Mouse (Mus musculus) stomach, embryonic 14.5 days (tissue): Measurements from ENCODE around the gene Pfkp. TPM values are rescaled to one million over a fixed set of nuclear protein-coding genes. Genes with fewer than 3 reads are reported as not detected.

ENCODE experiments used
- ATAC-seq: fragments of 200-750 bp; cut with Nextera tagmentation; 2 replicates; pipeline ENCODE4 v1.8.0; 2017; ENCODE audit warnings: low read depth, moderate TSS enrichment; ENCODE audit not compliant: insufficient number of reproducible peaks, insufficient read depth, low FRiP score
- H3K27ac ChIP-seq: fragments of 300-500 bp; sonication (generic); 2 replicates; pipeline ENCODE4 v1.5.1; 2014; ENCODE audit warnings: mild to moderate bottlenecking, low read length, moderate library complexity, mixed read lengths
- H3K27me3 ChIP-seq: fragments of 300-500 bp; sonication (generic); 2 replicates; pipeline ENCODE4 v1.6.1; 2014; ENCODE audit warnings: low read length, control low read depth, mixed read lengths; ENCODE audit not compliant: control insufficient read depth, insufficient read depth
- H3K36me3 ChIP-seq: fragments of 300-500 bp; sonication (generic); 2 replicates; pipeline ENCODE4 v1.6.1; 2014; ENCODE audit warnings: mild to moderate bottlenecking, control low read depth, low read length, moderate library complexity, mixed read lengths; ENCODE audit not compliant: control insufficient read depth, insufficient read depth
- H3K4me1 ChIP-seq: fragments of 300-500 bp; sonication (generic); 2 replicates; pipeline ENCODE4 v1.6.1; 2014; ENCODE audit warnings: low read length, control low read depth, mixed read lengths; ENCODE audit not compliant: control insufficient read depth, insufficient read depth
- H3K4me2 ChIP-seq: fragments of 300-500 bp; sonication (generic); replicated peaks from 2 replicates; pipeline ENCODE4 v1.6.1; 2014; ENCODE audit warnings: low read depth, low read length, control low read depth
- H3K4me3 ChIP-seq: fragments of 300-500 bp; sonication (generic); 2 replicates; pipeline ENCODE4 v1.5.1; 2014; ENCODE audit warnings: low read depth, low read length, control low read depth
- H3K9ac ChIP-seq: fragments of 300-500 bp; sonication (generic); replicated peaks from 2 replicates; pipeline ENCODE4 v1.6.1; 2014; ENCODE audit warnings: low read depth, mild to moderate bottlenecking, control low read depth, low read length, moderate library complexity, mixed read lengths
- H3K9me3 ChIP-seq: fragments of 300-500 bp; sonication (generic); 2 replicates; pipeline ENCODE4 v1.6.1; 2016; ENCODE audit warnings: low read depth, low read length, control low read depth; ENCODE audit not compliant: control insufficient read depth
- WGBS: fragments of 180-500 bp; shearing (Covaris S2); extraction: QIAGEN DNeasy Blood & Tissue Kit; methylation state at CpG from one replicate; pipeline ENCODE4 v1.1.7; 2014; 5-methylcytosine and 5-hydroxymethylcytosine counted together
- polyA plus RNA-seq: library from polyadenylated mRNA; unstranded; fragments of >200 nt; fragmentation: Nextera tagmentation; extraction: Ambion mirVana; gene quantifications from 2 replicates; pipeline ENCODE4 v1.2.1, GENCODE M21; 2014

The Pfkp gene
- polyA plus RNA-seq, result 26.5 and 27.8 TPM in 2 replicates

- Histone ChIP-seq H3K27ac (no peak within 1 kb of the TSS), H3K4me3 (peak within 1 kb of the TSS; percentile 44), H3K27me3 (no peaks in the 10 kb centered on the region), H3K4me1 (peaks cover 7% of the 10 kb centered on the region; the same call in 1 of the 2 replicates), H3K36me3 (no peaks in the 10 kb centered on the region), H3K4me2 (peak within 1 kb of the TSS; percentile 99), H3K9me3 (no peaks in the 10 kb centered on the region), H3K9ac (peak within 1 kb of the TSS; percentile 30; the same call in 1 of the 2 replicates)
- 2% methylated on average over 34 of the region's 34 CpGs for WGBS
- ATAC-seq, result peak; percentile 95
These were observed at the start of gene Pfkp for GRCm38 (mm10) chr13:6648669-6649233. Gene Pfkp (minus strand): TSS chr13:6648777.

GRCm38 (mm10) chr13:6690607-6691006 lies 42.0 kb upstream of the Pfkp start:
- Histone ChIP-seq H3K27ac (no peak overlapping the region), H3K9me3 (no peaks in the 10 kb centered on the region), H3K4me3 (no peak overlapping the region), H3K4me2 (no peak overlapping the region), H3K27me3 (no peaks in the 10 kb centered on the region), H3K36me3 (no peaks in the 10 kb centered on the region), H3K4me1 (no peaks in the 10 kb centered on the region), H3K9ac (no peak overlapping the region)
- WGBS, result 75% methylated on average over 3 of the region's 3 CpGs
- ATAC-seq, result no peak

GRCm38 (mm10) chr13:6689962-6690361 lies 41.4 kb upstream of the Pfkp start:
- no peak overlapping the region for H3K4me3 ChIP-seq
- H3K27ac ChIP-seq, result no peak overlapping the region
- no peaks in the 10 kb centered on the region for H3K36me3 ChIP-seq
- H3K9ac ChIP-seq, result no peak overlapping the region
- peak; percentile 47; the same call in 1 of the 2 replicates for ATAC-seq
- H3K27me3 ChIP-seq, result no peaks in the 10 kb centered on the region
- H3K9me3 ChIP-seq, result no peaks in the 10 kb centered on the region
- H3K4me1 ChIP-seq, result no peaks in the 10 kb centered on the region
- WGBS, result 67% methylated on average over 4 of the region's 4 CpGs
- no peak overlapping the region for H3K4me2 ChIP-seq

- H3K4me2 ChIP-seq, result no peak overlapping the region
- no peak; the same call in 1 of the 2 replicates for ATAC-seq
- H3K4me3 ChIP-seq, result no peak overlapping the region
- H3K9ac ChIP-seq, result no peak overlapping the region
- H3K27ac ChIP-seq, result no peak overlapping the region
- H3K27me3 ChIP-seq, result no peaks in the 10 kb centered on the region
- H3K36me3 ChIP-seq, result no peaks in the 10 kb centered on the region
- H3K4me1 ChIP-seq, result no peaks in the 10 kb centered on the region
- no peaks in the 10 kb centered on the region for H3K9me3 ChIP-seq
- 40% methylated on average over 7 of the region's 7 CpGs for WGBS
These were observed 40.3 kb upstream of the Pfkp start for GRCm38 (mm10) chr13:6688790-6689433.

GRCm38 (mm10) chr13:6666887-6667286 lies 18.3 kb upstream of the Pfkp start:
- WGBS, result 78% methylated on average over 4 of the region's 4 CpGs
- no peaks in the 10 kb centered on the region for H3K9me3 ChIP-seq
- ATAC-seq, result no peak
- no peak overlapping the region for H3K27ac ChIP-seq
- no peak overlapping the region for H3K9ac ChIP-seq
- no peak overlapping the region for H3K4me3 ChIP-seq
- no peaks in the 10 kb centered on the region for H3K4me1 ChIP-seq
- no peaks in the 10 kb centered on the region for H3K27me3 ChIP-seq
- H3K4me2 ChIP-seq, result no peak overlapping the region
- H3K36me3 ChIP-seq, result no peaks in the 10 kb centered on the region

GRCm38 (mm10) chr13:6665506-6665905 lies 16.9 kb upstream of the Pfkp start:
- Histone ChIP-seq H3K27ac (no peak overlapping the region), H3K4me3 (no peak overlapping the region), H3K36me3 (no peaks in the 10 kb centered on the region), H3K9me3 (no peaks in the 10 kb centered on the region), H3K4me2 (no peak overlapping the region), H3K27me3 (no peaks in the 10 kb centered on the region), H3K9ac (no peak overlapping the region), H3K4me1 (no peaks in the 10 kb centered on the region)
- 52% methylated on average over 1 of the region's 1 CpGs for WGBS
- ATAC-seq, result no peak

GRCm38 (mm10) chr13:6664216-6664615 lies 15.6 kb upstream of the Pfkp start:
- no peak overlapping the region for H3K4me2 ChIP-seq
- no peak for ATAC-seq
- no peak overlapping the region for H3K27ac ChIP-seq
- H3K9me3 ChIP-seq, result no peaks in the 10 kb centered on the region
- no peak overlapping the region for H3K9ac ChIP-seq
- WGBS, result 75% methylated on average over 5 of the region's 5 CpGs
- no peak overlapping the region for H3K4me3 ChIP-seq
- H3K4me1 ChIP-seq, result no peaks in the 10 kb centered on the region
- no peaks in the 10 kb centered on the region for H3K27me3 ChIP-seq
- H3K36me3 ChIP-seq, result no peaks in the 10 kb centered on the region

DNA sequence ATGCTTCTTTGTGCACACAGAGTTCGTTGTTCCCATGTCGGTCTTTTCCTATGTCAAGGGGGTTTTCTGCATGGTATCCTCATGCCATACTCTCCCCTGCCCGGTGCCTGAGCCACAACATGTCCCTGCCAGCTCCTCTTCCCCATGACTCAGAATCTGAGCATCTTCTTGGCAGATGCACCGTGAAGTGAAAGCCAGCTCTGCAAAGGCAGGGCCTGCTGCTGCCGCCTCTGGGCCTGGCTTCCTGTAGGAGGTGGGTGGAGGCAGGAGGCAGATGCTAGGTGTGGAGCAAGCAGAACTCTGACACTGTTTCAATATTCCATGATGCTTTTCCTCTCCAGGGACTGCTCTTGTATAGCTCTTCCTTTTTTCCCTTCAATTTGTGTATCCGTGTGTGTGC lies 10.7 kb upstream of the Pfkp start:
- ATAC-seq, result no peak
- Histone ChIP-seq H3K4me2 (no peak overlapping the region), H3K9me3 (no peaks in the 10 kb centered on the region), H3K27ac (no peak overlapping the region), H3K27me3 (no peaks in the 10 kb centered on the region), H3K9ac (no peak overlapping the region), H3K36me3 (no peaks in the 10 kb centered on the region), H3K4me1 (no peaks in the 10 kb centered on the region), H3K4me3 (no peak overlapping the region)
- 71% methylated on average over 6 of the region's 6 CpGs for whole genome bisulfite sequencing
